Mouse (Mus musculus): ENCODE measurements at regions not wholly inside any gene's neighbourhood (a gene's known extent, or its start where the extent isn't known, plus 50 kb on each side); places are given as distances from the start of the nearest gene placed in this dataset.

DNA sequence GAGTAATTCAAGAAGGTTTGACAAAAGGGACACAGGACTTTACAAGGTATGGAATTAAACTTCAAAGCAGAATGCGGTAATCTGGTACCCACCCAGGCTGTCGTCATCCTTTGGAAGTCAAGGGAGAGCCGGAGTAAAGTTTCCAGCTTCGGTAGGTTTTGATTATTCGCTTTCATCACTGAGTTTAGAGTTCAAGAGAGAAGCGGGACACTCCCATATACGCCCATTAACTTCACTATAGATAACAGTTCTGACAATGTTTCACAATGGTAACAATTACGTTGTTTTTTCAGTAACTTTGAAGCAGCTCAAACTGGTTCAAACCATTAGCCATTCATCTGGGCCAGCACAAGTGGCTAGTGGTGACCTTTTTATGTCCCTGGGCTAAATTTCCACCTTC lies 73.8 kb upstream of the Atp2b1 start:
- Histone ChIP-seq H3K9ac (replicated peaks) (no peak overlapping the region), H3K27me3 (ENCODE audit: insufficient read depth, low read length) (no peaks in the 10 kb centered on the region), H3K4me3 (ENCODE audit: low read depth, low read length) (no peak overlapping the region), H3K36me3 (replicated peaks; ENCODE audit: insufficient read depth, low read length) (no peaks in the 10 kb centered on the region), H3K27ac (ENCODE audit: low read depth) (no peak overlapping the region), H3K4me2 (ENCODE audit: low read depth, low read length) (no peak overlapping the region), H3K4me1 (ENCODE audit: insufficient read depth) (no peaks in the 10 kb centered on the region), H3K9me3 (ENCODE audit: low read length) (no peaks in the 10 kb centered on the region)
- DNase-seq (no peak), ATAC-seq (no peak)
- TF ChIP-seq EP300 (IDR thresholded peaks at IDR 0.05; ENCODE audit: low read depth) (no peak), CTCF (IDR thresholded peaks at IDR 0.05; ENCODE audit: low read depth) (no peak)
- WGBS (ENCODE audit: insufficient replicate concordance) = 85% methylated on average over 8 of the region's 8 CpGs

GRCm38 (mm10) chr10:98840957-98841831 lies 73.0 kb upstream of the Atp2b1 start:
- no peaks in the 10 kb centered on the region for H3K9me3 ChIP-seq (ENCODE audit: low read length)
- no peaks in the 10 kb centered on the region for H3K4me1 ChIP-seq (ENCODE audit: insufficient read depth)
- no peak for DNase-seq
- no peak overlapping the region for H3K4me2 ChIP-seq (ENCODE audit: low read depth, low read length)
- H3K4me3 ChIP-seq (ENCODE audit: low read depth, low read length) = no peak overlapping the region
- H3K27ac ChIP-seq (ENCODE audit: low read depth) = no peak overlapping the region
- no peaks in the 10 kb centered on the region for H3K36me3 ChIP-seq (replicated peaks; ENCODE audit: insufficient read depth, low read length)
- H3K27me3 ChIP-seq (ENCODE audit: insufficient read depth, low read length) = no peaks in the 10 kb centered on the region
- 78% methylated on average over 13 of the region's 13 CpGs for WGBS (ENCODE audit: insufficient replicate concordance)
- no peak overlapping the region for H3K9ac ChIP-seq (replicated peaks)
- TF ChIP-seq CTCF (IDR thresholded peaks at IDR 0.05; ENCODE audit: low read depth) (no peak), EP300 (IDR thresholded peaks at IDR 0.05; ENCODE audit: low read depth) (no peak)
- ATAC-seq = no peak

- H3K36me3 ChIP-seq (replicated peaks; ENCODE audit: insufficient read depth, low read length) = no peaks in the 10 kb centered on the region
- H3K9ac ChIP-seq (replicated peaks) = no peak overlapping the region
- H3K27ac ChIP-seq (ENCODE audit: low read depth) = no peak overlapping the region
- no peak overlapping the region for H3K4me3 ChIP-seq (ENCODE audit: low read depth, low read length)
- TF ChIP-seq CTCF (IDR thresholded peaks at IDR 0.05; ENCODE audit: low read depth) (no peak), EP300 (IDR thresholded peaks at IDR 0.05; ENCODE audit: low read depth) (no peak)
- H3K4me2 ChIP-seq (ENCODE audit: low read depth, low read length) = no peak overlapping the region
- 46% methylated on average over 3 of the region's 3 CpGs for WGBS (ENCODE audit: insufficient replicate concordance)
- no peaks in the 10 kb centered on the region for H3K9me3 ChIP-seq (ENCODE audit: low read length)
- DNase-seq = no peak
- no peaks in the 10 kb centered on the region for H3K4me1 ChIP-seq (ENCODE audit: insufficient read depth)
- ATAC-seq = no peak
- no peaks in the 10 kb centered on the region for H3K27me3 ChIP-seq (ENCODE audit: insufficient read depth, low read length)
Observed at GRCm38 (mm10) chr10:98841860-98842259, 72.3 kb upstream of the Atp2b1 start.

DNA sequence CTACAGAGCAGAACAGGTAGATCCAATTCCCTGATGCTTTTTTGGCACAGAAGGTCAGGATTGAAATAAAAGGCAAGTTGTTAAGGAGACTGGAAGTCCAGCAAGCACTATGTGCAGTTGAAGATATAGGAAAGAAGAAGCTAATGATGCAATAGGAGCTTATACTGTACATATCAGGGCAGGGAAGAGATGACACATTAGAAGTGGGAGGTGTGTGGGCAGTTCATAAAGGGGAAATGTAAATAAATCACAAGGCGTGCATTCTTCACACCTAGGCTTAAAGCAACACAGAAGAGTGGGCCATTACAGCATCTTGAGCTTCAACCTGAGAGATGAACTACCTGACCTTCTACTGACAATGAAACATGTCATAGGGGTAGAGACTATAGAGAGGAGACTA lies 71.5 kb upstream of the Atp2b1 start:
- ATAC-seq = no peak
- Histone ChIP-seq H3K27ac (ENCODE audit: low read depth) (no peak overlapping the region), H3K9me3 (ENCODE audit: low read length) (no peaks in the 10 kb centered on the region), H3K4me2 (ENCODE audit: low read depth, low read length) (no peak overlapping the region), H3K4me3 (ENCODE audit: low read depth, low read length) (no peak overlapping the region), H3K4me1 (ENCODE audit: insufficient read depth) (no peaks in the 10 kb centered on the region), H3K36me3 (replicated peaks; ENCODE audit: insufficient read depth, low read length) (no peaks in the 10 kb centered on the region), H3K27me3 (ENCODE audit: insufficient read depth, low read length) (no peaks in the 10 kb centered on the region), H3K9ac (replicated peaks) (no peak overlapping the region)
- WGBS (ENCODE audit: insufficient replicate concordance) = 69% methylated on average over 1 of the region's 1 CpGs
- TF ChIP-seq EP300 (IDR thresholded peaks at IDR 0.05; ENCODE audit: low read depth) = no peak
- TF ChIP-seq CTCF (IDR thresholded peaks at IDR 0.05; ENCODE audit: low read depth) = no peak
- DNase-seq = no peak

- WGBS (ENCODE audit: insufficient replicate concordance) = 64% methylated on average over 3 of the region's 3 CpGs
- H3K27me3 ChIP-seq (ENCODE audit: insufficient read depth, low read length) = no peaks in the 10 kb centered on the region
- no peaks in the 10 kb centered on the region for H3K9me3 ChIP-seq (ENCODE audit: low read length)
- H3K4me1 ChIP-seq (ENCODE audit: insufficient read depth) = no peaks in the 10 kb centered on the region
- ATAC-seq (no peak), DNase-seq (no peak)
- H3K9ac ChIP-seq (replicated peaks) = no peak overlapping the region
- H3K4me3 ChIP-seq (ENCODE audit: low read depth, low read length) = no peak overlapping the region
- no peaks in the 10 kb centered on the region for H3K36me3 ChIP-seq (replicated peaks; ENCODE audit: insufficient read depth, low read length)
- H3K27ac ChIP-seq (ENCODE audit: low read depth) = no peak overlapping the region
- no peak for TF ChIP-seq EP300 (IDR thresholded peaks at IDR 0.05; ENCODE audit: low read depth)
- TF ChIP-seq CTCF (IDR thresholded peaks at IDR 0.05; ENCODE audit: low read depth) = no peak
- H3K4me2 ChIP-seq (ENCODE audit: low read depth, low read length) = no peak overlapping the region
Observed at GRCm38 (mm10) chr10:98849851-98850250, 64.4 kb upstream of the Atp2b1 start.

DNA sequence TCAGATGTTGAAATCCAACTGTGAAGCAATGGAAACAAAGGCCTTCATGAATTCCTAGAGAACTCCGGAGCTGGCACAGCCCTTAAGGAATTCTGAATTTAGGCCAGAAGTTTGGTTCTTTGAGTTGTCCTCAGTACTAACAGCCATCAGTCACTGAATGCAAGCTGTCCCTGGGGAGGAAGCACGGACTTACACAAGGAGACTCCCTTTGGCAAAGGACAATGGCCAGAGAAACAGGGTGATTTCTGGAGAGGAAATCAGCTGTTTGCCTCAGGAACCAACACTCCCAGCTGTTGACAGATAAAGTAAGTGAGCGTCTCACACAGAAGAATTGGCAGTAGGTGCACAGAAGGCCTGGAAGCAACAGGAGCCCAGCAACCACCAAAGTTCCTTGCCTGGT lies 56.8 kb upstream of the Atp2b1 start:
- Histone ChIP-seq H3K4me3 (ENCODE audit: low read depth, low read length) (no peak overlapping the region), H3K27ac (ENCODE audit: low read depth) (no peak overlapping the region), H3K4me2 (ENCODE audit: low read depth, low read length) (no peak overlapping the region), H3K4me1 (ENCODE audit: insufficient read depth) (no peaks in the 10 kb centered on the region), H3K27me3 (ENCODE audit: insufficient read depth, low read length) (no peaks in the 10 kb centered on the region), H3K9ac (replicated peaks) (no peak overlapping the region), H3K9me3 (ENCODE audit: low read length) (no peaks in the 10 kb centered on the region), H3K36me3 (replicated peaks; ENCODE audit: insufficient read depth, low read length) (no peaks in the 10 kb centered on the region)
- peak; percentile 31; the same call in 1 of the 2 replicates for ATAC-seq
- WGBS (ENCODE audit: insufficient replicate concordance) = 41% methylated on average over 3 of the region's 3 CpGs
- no peak for TF ChIP-seq EP300 (IDR thresholded peaks at IDR 0.05; ENCODE audit: low read depth)
- DNase-seq = no peak

All from liver, postnatal 0 days (tissue).